Mouse (Mus musculus): Measurements from ENCODE around the gene Rab15. TPM values are rescaled to one million over a fixed set of nuclear protein-coding genes. Genes with fewer than 3 reads are reported as not detected.

Rab15 gene
- polyA plus RNA-seq, 1 experiment from 2014 or later = 39.8 TPM

GRCm38 (mm10) chr12:76771540-76771939 is 51.2 kb downstream of the Rab15 start:
- Histone ChIP-seq H3K27me3 (no peaks in the 10 kb centered on the region), H3K36me3 (no peaks in the 10 kb centered on the region), H3K4me2 (no peak overlapping the region), H3K4me1 (0 out of 2 replicates have a peak, but pooled peaks cover under 1% of the 10 kb centered on the region), H3K9ac (no peak overlapping the region), H3K27ac (no peak overlapping the region), H3K4me3 (no peak overlapping the region), H3K9me3 (no peaks in the 10 kb centered on the region)
- no peak for ATAC-seq (ENCODE audit: borderline replicate concordance, extremely low read depth, low FRiP score, low TSS enrichment)
- 84% methylated on average over 5 of the region's 5 CpGs for WGBS

GRCm38 (mm10) chr12:76770841-76771500 is 51.7 kb downstream of the Rab15 start:
- Histone ChIP-seq H3K27ac (no peak overlapping the region), H3K4me3 (no peak overlapping the region), H3K4me2 (no peak overlapping the region), H3K36me3 (no peaks in the 10 kb centered on the region), H3K9ac (no peak overlapping the region), H3K27me3 (no peaks in the 10 kb centered on the region), H3K9me3 (no peaks in the 10 kb centered on the region), H3K4me1 (peaks cover 6% of the 10 kb centered on the region)
- WGBS = 82% methylated on average over 5 of the region's 5 CpGs
- no peak for ATAC-seq (ENCODE audit: borderline replicate concordance, extremely low read depth, low FRiP score, low TSS enrichment)

GRCm38 (mm10) chr12:76765901-76766630 is 56.6 kb downstream of the Rab15 start:
- Histone ChIP-seq H3K9me3 (no peaks in the 10 kb centered on the region), H3K4me3 (peak overlapping the region; percentile 66), H3K9ac (peak overlapping the region; percentile 60), H3K27me3 (no peaks in the 10 kb centered on the region), H3K36me3 (no peaks in the 10 kb centered on the region), H3K4me1 (peaks cover 9% of the 10 kb centered on the region), H3K27ac (peak overlapping the region; percentile 63; the same call in 1 of the 2 replicates), H3K4me2 (peak overlapping the region; percentile 71)
- WGBS = 29% methylated on average over 20 of the region's 20 CpGs
- ATAC-seq (ENCODE audit: borderline replicate concordance, extremely low read depth, low FRiP score, low TSS enrichment) = peak; percentile 25; the same call in 1 of the 2 replicates

- no peaks in the 10 kb centered on the region for H3K36me3 ChIP-seq
- peak within 1 kb of the TSS; percentile 60 for H3K9ac ChIP-seq
Measured at GRCm38 (mm10) chr12:76765354-76765851, 57.3 kb downstream of the Rab15 start, which contains the start of the genes Churc1 and Fntb. TSS of gene Churc1 (plus strand) at chr12:76765538. TSS of gene Fntb (plus strand) at chr12:76765589.

GRCm38 (mm10) chr12:76752652-76753318 is 69.9 kb downstream of the Rab15 start:
- no peaks in the 10 kb centered on the region for H3K36me3 ChIP-seq
- H3K27me3 ChIP-seq = no peaks in the 10 kb centered on the region
- no peak overlapping the region for H3K4me3 ChIP-seq
- H3K4me1 ChIP-seq = no peaks in the 10 kb centered on the region
- H3K4me2 ChIP-seq = no peak overlapping the region
- H3K27ac ChIP-seq = no peak overlapping the region
- ATAC-seq (ENCODE audit: borderline replicate concordance, extremely low read depth, low FRiP score, low TSS enrichment) = no peak
- no peaks in the 10 kb centered on the region for H3K9me3 ChIP-seq
- no peak overlapping the region for H3K9ac ChIP-seq
- 40% methylated on average over 14 of the region's 14 CpGs for WGBS

More at GRCm38 (mm10) chr12:76765354-76765851, 57.3 kb downstream of the Rab15 start, which contains the start of the genes Churc1 and Fntb:
- peak; percentile 95 for ATAC-seq (ENCODE audit: borderline replicate concordance, extremely low read depth, low FRiP score, low TSS enrichment)
- H3K27ac ChIP-seq = peak within 1 kb of the TSS; percentile 63
- peaks cover 9% of the 10 kb centered on the region for H3K4me1 ChIP-seq
- peak within 1 kb of the TSS; percentile 66 for H3K4me3 ChIP-seq
- H3K4me2 ChIP-seq = peak within 1 kb of the TSS; percentile 71
- H3K9me3 ChIP-seq = no peaks in the 10 kb centered on the region
- under 1% methylated on average over 31 of the region's 31 CpGs for WGBS
- no peaks in the 10 kb centered on the region for H3K27me3 ChIP-seq

GRCm38 (mm10) chr12:76750866-76751459 is 71.7 kb downstream of the Rab15 start:
- 79% methylated on average over 16 of the region's 16 CpGs for whole genome bisulfite sequencing
- ATAC-seq (ENCODE audit: borderline replicate concordance, extremely low read depth, low FRiP score, low TSS enrichment) = no peak
- no peak overlapping the region for H3K9ac ChIP-seq
- no peaks in the 10 kb centered on the region for H3K27me3 ChIP-seq
- H3K36me3 ChIP-seq = no peaks in the 10 kb centered on the region
- no peak overlapping the region for H3K4me2 ChIP-seq
- no peaks in the 10 kb centered on the region for H3K9me3 ChIP-seq
- H3K4me1 ChIP-seq = no peaks in the 10 kb centered on the region
- H3K27ac ChIP-seq = no peak overlapping the region
- H3K4me3 ChIP-seq = no peak overlapping the region

Other genes starting within 250 kb of the Rab15 start
- gene Sptb, start 112.4 kb downstream of the Rab15 start, polyA plus RNA-seq (2015; fragmentation: Nextera tagmentation; extraction: Ambion mirVana) = 0.91 and 1.2 TPM in 2 replicates
- gene Churc1, start 57.4 kb downstream of the Rab15 start, polyA plus RNA-seq (2015; fragmentation: Nextera tagmentation; extraction: Ambion mirVana) = 139 and 144 TPM in 2 replicates
- 37.0 and 37.8 TPM in 2 replicates for gene Fntb, start 57.3 kb downstream of the Rab15 start, polyA plus RNA-seq (2015; fragmentation: Nextera tagmentation; extraction: Ambion mirVana)
- 17.0 and 20.3 TPM in 2 replicates for gene Gpx2, start 27.4 kb downstream of the Rab15 start, polyA plus RNA-seq (2015; fragmentation: Nextera tagmentation; extraction: Ambion mirVana)
- gene Max, start 139.3 kb upstream of the Rab15 start, polyA plus RNA-seq (2015; fragmentation: Nextera tagmentation; extraction: Ambion mirVana) = 13.1 and 13.3 TPM in 2 replicates

Measured in lung, embryonic 15.5 days (tissue).